Mouse (Mus musculus): ENCODE measurements around the gene Msi2. TPM values are rescaled to one million over a fixed set of nuclear protein-coding genes. Genes with fewer than 3 reads are reported as not detected.
A peak's percentile ranks its signal among the peaks of the same experiment; 100 is the strongest.

Msi2 gene
- total RNA-seq, 2 experiments from 2014 or later: 75.5 to 87.5 TPM

GRCm38 (mm10) chr11:88493795-88494559 lies 224.3 kb downstream of the Msi2 start:
- DNase-seq (ENCODE audit: extremely low spot score in 1 of 2, low spot score in 2 of 2): no peak
- intact Hi-C loops (cut with DNase I): no loop called here

DNA sequence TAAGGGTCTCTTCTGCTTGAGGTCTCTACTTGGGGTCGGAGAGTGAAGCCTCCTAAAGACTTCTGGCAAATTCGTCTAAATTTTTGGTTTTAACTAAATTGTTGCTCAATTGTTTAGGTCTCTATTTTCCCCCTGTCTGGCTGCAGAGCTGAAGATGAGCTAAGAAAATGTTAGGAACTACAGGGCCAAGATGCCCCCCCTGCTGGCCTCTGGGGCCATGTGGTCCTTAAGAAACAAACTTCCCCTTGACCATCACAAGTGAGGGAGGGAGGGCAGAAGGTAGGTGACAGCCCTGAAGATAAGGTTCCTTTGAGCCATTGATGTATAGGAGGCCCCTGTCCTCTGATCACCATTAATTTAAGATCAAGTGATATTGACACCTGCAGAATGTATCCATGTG lies 225.7 kb downstream of the Msi2 start:
- no peak for DNase-seq (ENCODE audit: extremely low spot score in 1 of 2, low spot score in 2 of 2)
- intact Hi-C loops (cut with DNase I): no loop called here

DNA sequence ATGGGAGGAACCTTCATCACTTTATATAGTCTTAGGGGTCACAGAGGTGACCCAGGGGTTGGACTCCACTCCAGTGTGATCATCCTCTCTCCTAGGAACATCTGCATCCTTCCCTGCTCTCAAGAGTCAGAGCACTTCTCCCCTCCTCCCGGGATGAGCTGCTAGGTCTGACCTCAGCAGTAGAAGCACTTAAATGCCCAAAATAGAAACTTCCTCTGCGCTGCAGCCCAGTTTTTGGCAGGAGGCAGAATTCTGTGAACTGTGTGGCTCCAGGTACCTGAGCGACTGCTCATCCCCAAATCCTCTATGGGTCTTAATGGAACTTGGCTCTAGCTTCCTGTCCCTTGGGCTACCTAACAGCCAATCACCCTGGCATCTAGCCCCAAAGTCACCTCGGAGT lies 228.3 kb downstream of the Msi2 start:
- no peak for DNase-seq (ENCODE audit: extremely low spot score in 1 of 2, low spot score in 2 of 2)
- intact Hi-C loops (cut with DNase I): no loop called here

- no peak for DNase-seq (ENCODE audit: extremely low spot score in 1 of 2, low spot score in 2 of 2)
- intact Hi-C loops (cut with DNase I): no loop called here
These were observed 229.2 kb downstream of the Msi2 start for GRCm38 (mm10) chr11:88488941-88489724.

- DNase-seq (ENCODE audit: extremely low spot score in 1 of 2, low spot score in 2 of 2): no peak
- intact Hi-C loops (cut with DNase I): no loop called here
These were observed 230.0 kb downstream of the Msi2 start for GRCm38 (mm10) chr11:88488175-88488940.

GRCm38 (mm10) chr11:88485987-88486386 lies 232.3 kb downstream of the Msi2 start:
- DNase-seq (ENCODE audit: extremely low spot score in 1 of 2, low spot score in 2 of 2): no peak
- intact Hi-C loops (cut with DNase I): no loop called here

DNA sequence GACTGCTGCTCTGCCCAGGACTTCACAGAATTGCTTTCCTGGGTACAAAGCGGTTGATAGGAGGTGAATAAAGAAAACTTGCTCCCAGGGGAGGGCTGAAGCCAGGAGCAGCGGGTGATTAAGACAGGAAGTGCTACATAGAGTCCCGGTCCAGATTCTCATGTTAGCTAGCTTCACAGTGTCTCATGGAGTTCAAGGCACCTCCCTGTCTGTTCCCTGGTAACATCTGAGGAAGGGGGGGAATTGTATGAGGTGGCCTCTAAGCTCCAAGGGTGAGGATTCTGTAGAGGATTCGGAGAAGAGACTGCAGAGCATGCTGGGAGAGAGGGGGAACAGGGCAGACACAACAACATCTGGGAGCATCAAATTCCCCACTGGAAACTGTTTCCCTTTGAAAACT lies 233.2 kb downstream of the Msi2 start:
- intact Hi-C loops (cut with DNase I): no loop called here
- DNase-seq (ENCODE audit: extremely low spot score in 1 of 2, low spot score in 2 of 2): no peak

- DNase-seq (ENCODE audit: extremely low spot score in 1 of 2, low spot score in 2 of 2): no peak
- intact Hi-C loops (cut with DNase I): no loop called here
These were observed 234.3 kb downstream of the Msi2 start for GRCm38 (mm10) chr11:88484047-88484446.

DNA sequence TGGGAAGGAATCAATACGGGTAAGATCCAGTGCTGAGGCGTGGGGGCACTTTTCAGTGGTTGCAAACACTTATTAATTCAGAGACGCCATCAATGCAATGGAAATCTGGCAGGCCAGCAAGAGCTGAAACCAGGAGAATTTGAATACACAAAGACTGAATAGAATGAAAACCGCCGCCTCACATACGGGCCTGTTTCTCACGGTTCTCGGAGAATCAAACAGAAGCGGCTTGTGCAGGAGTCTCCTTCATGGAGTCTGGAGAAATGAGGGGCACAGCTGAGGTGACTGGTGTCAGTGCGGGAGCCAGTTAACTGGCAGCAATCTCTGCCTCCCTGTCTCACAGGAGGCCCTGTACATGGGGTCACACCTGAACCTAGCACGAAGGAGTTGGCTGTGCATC lies 235.7 kb downstream of the Msi2 start:
- intact Hi-C loops (cut with DNase I): no loop called here
- peak in 1 of 2 experiments; percentile 29 for DNase-seq (ENCODE audit: extremely low spot score in 1 of 2, low spot score in 2 of 2)

- no peak for DNase-seq (ENCODE audit: extremely low spot score in 1 of 2, low spot score in 2 of 2)
- intact Hi-C loops (cut with DNase I): no loop called here
These were observed 236.1 kb downstream of the Msi2 start for GRCm38 (mm10) chr11:88482236-88482635.

DNA sequence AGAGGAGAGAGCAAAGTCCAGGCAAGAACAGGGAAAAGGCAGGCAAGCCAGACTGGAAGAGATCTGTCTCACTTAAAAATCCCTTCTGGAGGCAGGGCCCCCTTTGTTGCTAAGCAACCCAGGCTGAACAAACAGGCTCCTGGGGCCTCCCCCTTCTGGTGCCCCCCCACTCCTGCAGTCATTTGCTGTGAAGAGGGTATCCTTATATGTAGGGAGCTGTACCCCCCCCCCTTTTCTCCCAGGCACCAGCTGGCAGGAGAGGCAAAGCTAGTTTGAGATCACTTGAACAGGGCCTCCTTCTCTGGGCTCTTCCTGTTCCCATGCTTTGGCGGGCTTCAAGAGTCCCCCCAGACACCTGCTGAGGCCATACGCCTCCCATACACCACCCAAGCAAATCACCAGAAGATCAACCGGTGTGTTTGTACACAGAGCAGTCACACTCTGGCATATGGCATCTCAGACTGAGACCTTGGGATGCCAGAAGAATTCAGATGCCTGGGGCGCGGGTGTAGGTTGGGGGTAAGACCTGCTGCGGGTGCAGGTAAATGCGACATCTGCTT lies 236.6 kb downstream of the Msi2 start:
- peak; percentile 62 to 63 for DNase-seq (ENCODE audit: extremely low spot score in 1 of 2, low spot score in 2 of 2)
- intact Hi-C loops (cut with DNase I): no loop called here

DNA sequence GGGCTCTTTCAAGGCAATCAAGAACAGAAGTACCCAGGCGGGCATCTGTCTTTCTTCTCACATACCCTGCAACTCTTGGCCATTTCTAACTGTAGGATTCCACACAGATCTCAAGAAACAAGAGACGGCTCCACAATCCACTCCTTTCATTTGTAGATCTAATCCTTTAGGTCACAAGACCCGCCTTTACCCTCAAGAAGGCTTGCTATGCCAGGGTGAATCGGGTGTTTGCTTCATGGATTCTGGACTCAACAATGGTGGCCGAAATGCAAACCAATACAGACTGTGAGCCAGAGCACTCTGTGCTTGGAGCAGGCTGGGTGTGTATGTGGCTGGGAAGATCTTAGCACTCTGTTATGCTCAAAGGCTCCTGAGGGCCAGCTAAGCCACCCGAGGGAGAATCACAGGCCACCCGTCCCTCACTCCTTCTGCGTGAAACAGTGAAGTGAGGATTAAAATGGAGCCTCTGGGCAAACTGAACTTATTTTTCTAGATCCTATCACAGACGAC lies 237.2 kb downstream of the Msi2 start:
- intact Hi-C loops (cut with DNase I): no loop called here
- DNase-seq (ENCODE audit: extremely low spot score in 1 of 2, low spot score in 2 of 2): no peak

DNA sequence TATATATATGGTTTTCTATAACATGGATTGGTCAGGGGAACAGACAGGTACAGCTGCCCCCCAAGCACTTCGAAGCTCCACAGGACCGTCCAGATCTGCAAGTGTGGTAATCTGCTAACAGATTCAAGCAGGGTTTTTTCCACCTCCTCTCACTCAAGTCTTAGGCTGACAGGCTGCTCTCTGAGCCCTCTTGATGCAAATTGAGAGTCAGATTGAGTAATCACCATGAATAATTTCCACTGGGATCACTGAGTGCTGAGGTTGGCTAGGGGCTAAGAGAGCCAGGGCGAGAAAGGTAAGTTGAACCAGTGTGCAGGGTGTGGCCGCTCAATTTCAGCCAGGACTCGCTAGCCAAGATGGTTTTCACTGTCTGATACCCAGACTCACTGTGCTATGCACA lies 238.8 kb downstream of the Msi2 start:
- intact Hi-C loops (cut with DNase I): no loop called here

DNA sequence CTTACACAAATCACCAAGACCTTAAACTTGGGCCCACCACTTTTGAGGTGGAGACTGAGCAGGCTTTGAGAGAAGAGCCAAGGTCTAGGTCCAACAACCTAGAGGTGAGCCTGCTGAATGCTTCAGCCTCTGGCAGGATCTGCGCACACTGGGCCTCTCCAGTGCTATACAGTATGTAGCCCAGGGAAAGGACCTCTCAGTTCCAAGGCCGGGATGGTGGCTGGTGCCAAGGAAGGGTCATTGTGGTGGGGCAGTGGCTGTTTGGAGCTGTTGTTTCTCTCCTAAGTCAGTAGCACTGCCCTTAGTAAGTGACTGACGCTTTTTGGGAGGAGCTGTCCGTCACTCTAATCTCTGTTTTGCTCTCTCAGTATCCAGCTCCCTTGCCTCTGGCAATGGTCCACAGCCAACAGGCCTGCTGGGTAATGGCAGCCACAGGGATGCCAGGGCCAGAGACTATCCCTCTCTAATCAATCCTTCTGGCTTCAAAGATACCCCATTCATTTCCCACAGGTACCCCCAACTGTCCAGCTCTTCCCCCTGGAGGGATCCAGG lies 243.3 kb downstream of the Msi2 start:
- no peak for DNase-seq (ENCODE audit: extremely low spot score in 1 of 2, low spot score in 2 of 2)
- intact Hi-C loops (cut with DNase I): no loop called here

More for the DNA sequence above, 238.8 kb downstream of the Msi2 start:
- DNase-seq (ENCODE audit: extremely low spot score in 1 of 2, low spot score in 2 of 2): no peak

- DNase-seq (ENCODE audit: extremely low spot score in 1 of 2, low spot score in 2 of 2): no peak
- intact Hi-C loops (cut with DNase I): no loop called here
These were observed 245.6 kb downstream of the Msi2 start for GRCm38 (mm10) chr11:88472731-88473130.

- intact Hi-C loops (cut with DNase I): no loop called here
- peak; percentile 36 to 51 for DNase-seq (ENCODE audit: extremely low spot score in 1 of 2, low spot score in 2 of 2)
These were observed 246.2 kb downstream of the Msi2 start for GRCm38 (mm10) chr11:88471981-88472647.

DNA sequence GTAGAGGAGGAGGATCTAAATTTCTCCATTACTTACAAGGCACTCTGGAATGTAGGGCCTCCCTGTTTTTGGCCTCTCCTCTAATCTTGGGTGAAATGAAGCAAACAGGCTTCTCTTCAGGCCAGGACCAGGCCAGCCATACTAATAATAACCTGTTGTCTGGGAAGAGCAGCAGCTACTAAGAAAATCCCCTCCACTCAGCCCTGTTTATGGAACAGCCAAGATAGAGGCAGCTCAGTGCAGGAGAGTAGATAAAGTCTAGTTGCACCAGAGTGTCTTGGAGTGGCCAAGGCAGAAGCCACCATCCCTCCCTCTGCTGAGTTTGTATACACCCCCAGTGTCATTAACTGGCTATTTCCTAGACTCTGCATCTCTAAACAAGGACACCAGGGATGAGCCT lies 247.7 kb downstream of the Msi2 start:
- intact Hi-C loops (cut with DNase I): no loop called here
- no peak for DNase-seq (ENCODE audit: extremely low spot score in 1 of 2, low spot score in 2 of 2)

DNA sequence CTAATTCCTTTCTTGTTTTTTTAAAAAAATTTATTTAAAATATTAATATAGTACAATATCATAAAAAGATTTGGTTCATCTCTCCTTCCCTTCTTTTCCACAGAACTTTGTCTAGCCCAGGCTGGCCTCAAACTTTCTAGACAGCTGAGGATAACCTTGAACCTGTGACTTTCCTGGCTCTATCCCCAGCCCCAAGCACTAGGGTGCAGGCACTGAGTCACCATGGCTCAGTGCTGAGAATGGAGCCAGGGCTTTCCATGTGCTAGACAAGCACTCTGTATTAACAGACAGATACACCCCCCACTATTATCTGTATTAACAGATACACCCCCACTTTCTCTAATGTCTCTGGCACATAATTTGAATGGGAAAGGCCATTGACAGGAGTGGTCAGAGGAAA lies 249.3 kb downstream of the Msi2 start:
- intact Hi-C loops (cut with DNase I): no loop called here
- DNase-seq (ENCODE audit: extremely low spot score in 1 of 2, low spot score in 2 of 2): no peak
